Mouse (Mus musculus) erythroid progenitor cell, adult 5-6 weeks (primary cell): ENCODE measurements around the gene Tcte2. TPM values are rescaled to one million over a fixed set of nuclear protein-coding genes. Genes with fewer than 3 reads are reported as not detected.
"Not testable (repeated sequence)": the region's sequence is repeated elsewhere in the genome, so short reads cannot be mapped to it uniquely, and the experiment has no call there.

Experiments used
- ATAC-seq: replicated peaks from 2 replicates; pipeline ENCODE4 v1.8.0; 2016; ENCODE audit warnings: moderate number of reproducible peaks, mild to moderate bottlenecking, moderate TSS enrichment, inconsistent platforms; ENCODE audit not compliant: poor library complexity, low FRiP score, severe bottlenecking
- total RNA-seq, 2 experiments: library from RNA; stranded (forward) in 1 of 2; stranded (reverse) in 1 of 2; fragments of 150-400 nt in 1 of 2; fragments of 186-747, 209-891 nt in 1 of 2; gene quantifications; 2 replicates each; pipeline versions ENCODE4 v1.2.3 to v1.2.4; 2015 to 2017; ENCODE audit warnings: low replicate concordance in 2 of 2

Tcte2 gene
- not detected in 2 replicates for total RNA-seq (2015; ENCODE audit: low replicate concordance)
- not detected in 2 replicates for total RNA-seq (2017; ENCODE audit: low replicate concordance)

- no peak for ATAC-seq
Measured at GRCm38 (mm10) chr17:13761179-13761913, at the start of gene Tcte2. Gene Tcte2, minus strand, starts transcription at chr17:13761825.

- ATAC-seq, result no peak
Measured at GRCm38 (mm10) chr17:13806016-13806415, 44.4 kb upstream of the Tcte2 start.

GRCm38 (mm10) chr17:13802836-13803408 lies 41.3 kb upstream of the Tcte2 start:
- ATAC-seq, result no peak

- ATAC-seq, result no peak
Measured at GRCm38 (mm10) chr17:13797691-13798090, 36.1 kb upstream of the Tcte2 start.

GRCm38 (mm10) chr17:13790033-13790432 lies 28.4 kb upstream of the Tcte2 start:
- not testable (repeated sequence) for ATAC-seq

- no peak for ATAC-seq
Measured at GRCm38 (mm10) chr17:13783469-13783868, 21.8 kb upstream of the Tcte2 start.

GRCm38 (mm10) chr17:13781948-13782347 lies 20.3 kb upstream of the Tcte2 start:
- no peak for ATAC-seq

- ATAC-seq, result no peak
Measured at GRCm38 (mm10) chr17:13778865-13779264, 17.2 kb upstream of the Tcte2 start.

- no peak for ATAC-seq
Measured at GRCm38 (mm10) chr17:13777676-13778075, 16.1 kb upstream of the Tcte2 start.

- ATAC-seq, result no peak
Measured at GRCm38 (mm10) chr17:13769256-13769655, 7.6 kb upstream of the Tcte2 start.

GRCm38 (mm10) chr17:13768531-13768930 lies 6.9 kb upstream of the Tcte2 start:
- no peak for ATAC-seq

- not testable (repeated sequence) for ATAC-seq
Measured at GRCm38 (mm10) chr17:13764911-13765310, 3.3 kb upstream of the Tcte2 start.

- ATAC-seq, result no peak
Measured at GRCm38 (mm10) chr17:13763819-13764218, 2.2 kb upstream of the Tcte2 start.

GRCm38 (mm10) chr17:13760675-13761178 lies 898 bp downstream of the Tcte2 start:
- ATAC-seq, result no peak

- ATAC-seq, result no peak
Measured at GRCm38 (mm10) chr17:13759853-13760627, 1.6 kb downstream of the Tcte2 start, which contains the start of gene Afdn. Gene Afdn, plus strand, starts transcription at chr17:13760539.

GRCm38 (mm10) chr17:13759156-13759852 lies 2.3 kb downstream of the Tcte2 start:
- no peak for ATAC-seq

- no peak for ATAC-seq
Measured at GRCm38 (mm10) chr17:13758586-13758985, 3.0 kb downstream of the Tcte2 start.

GRCm38 (mm10) chr17:13754940-13755339 lies 6.7 kb downstream of the Tcte2 start:
- no peak for ATAC-seq

GRCm38 (mm10) chr17:13753918-13754317 lies 7.7 kb downstream of the Tcte2 start:
- no peak for ATAC-seq

- ATAC-seq, result no peak
Measured at GRCm38 (mm10) chr17:13749027-13749426, 12.6 kb downstream of the Tcte2 start.
